Mouse (Mus musculus): ENCODE results near the gene Gm49366. TPM values are rescaled to one million over a fixed set of nuclear protein-coding genes. Genes with fewer than 3 reads are reported as not detected.

Gm49366 gene
- polyA plus RNA-seq, 1 experiment = not detected

DNA sequence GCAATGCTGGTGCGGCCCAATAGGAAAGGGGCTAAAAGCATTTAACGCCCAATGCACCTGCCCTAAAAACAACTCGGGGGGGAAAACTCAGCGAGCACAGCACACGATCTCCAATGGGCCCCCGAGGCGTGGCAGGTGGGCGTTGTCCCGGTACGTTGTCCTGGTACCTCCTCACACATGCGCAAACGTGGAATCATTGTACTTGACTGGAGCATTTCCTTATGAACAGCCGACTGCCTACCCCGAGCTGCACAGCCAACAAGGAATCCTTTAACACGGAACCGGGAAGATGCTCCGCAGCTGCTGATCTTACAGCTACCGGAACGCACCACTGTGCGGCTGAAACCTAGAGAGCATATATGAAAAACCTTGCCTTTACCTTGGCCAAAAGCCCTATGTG, 23.6 kb downstream of the Gm49366 start:
- no peaks in the 10 kb centered on the region for H3K36me3 ChIP-seq (ENCODE audit: control insufficient read depth, insufficient read depth)
- H3K79me2 ChIP-seq (ENCODE audit: control insufficient read depth, insufficient read depth) = no peaks in the 10 kb centered on the region
- H3K4me3 ChIP-seq = no peak overlapping the region
- no peak overlapping the region for H3K4me2 ChIP-seq (ENCODE audit: low read depth)
- no peak overlapping the region for H3ac ChIP-seq (ENCODE audit: control insufficient read depth, insufficient read length)
- H3K27me3 ChIP-seq (ENCODE audit: control insufficient read depth, insufficient read depth, insufficient read length) = peaks cover 11% of the 10 kb centered on the region
- TF ChIP-seq TCF3 (IDR thresholded peaks at IDR 0.05; ENCODE audit: insufficient read length, low read depth) (no peak), CEBPB (IDR thresholded peaks at IDR 0.05; ENCODE audit: insufficient read depth, poor library complexity, severe bottlenecking) (no peak), TCF12 (IDR thresholded peaks at IDR 0.05; ENCODE audit: insufficient read depth, poor library complexity, severe bottlenecking) (no peak), POLR2AphosphoS2 (IDR thresholded peaks at IDR 0.05; ENCODE audit: insufficient read length, low read depth) (no peak), MAX (IDR thresholded peaks at IDR 0.05; ENCODE audit: low read depth) (no peak), POLR2A (IDR thresholded peaks at IDR 0.05; ENCODE audit: insufficient read length, low read depth) (no peak), MYOG (IDR thresholded peaks at IDR 0.05; ENCODE audit: control insufficient read depth in 1 of 3, insufficient read depth in 1 of 3, insufficient read length in 2 of 3, low read depth in 2 of 3) (no peak), MYOD1 (IDR thresholded peaks at IDR 0.05; ENCODE audit: control insufficient read depth in 1 of 3, insufficient read length in 2 of 3, low read depth in 2 of 3) (no peak), REST (IDR thresholded peaks at IDR 0.05; ENCODE audit: insufficient read depth, insufficient read length) (no peak), USF1 (IDR thresholded peaks at IDR 0.05; ENCODE audit: low read depth) (no peak), SRF (IDR thresholded peaks at IDR 0.05; ENCODE audit: control insufficient read depth, insufficient read length, low read depth) (no peak), E2F4 (IDR thresholded peaks at IDR 0.05; ENCODE audit: insufficient read depth) (no peak)

GRCm38 (mm10) chr12:84063228-84063627, 24.5 kb downstream of the Gm49366 start:
- Histone ChIP-seq H3ac (ENCODE audit: control insufficient read depth, insufficient read length) (no peak overlapping the region), H3K4me2 (ENCODE audit: low read depth) (no peak overlapping the region), H3K27me3 (ENCODE audit: control insufficient read depth, insufficient read depth, insufficient read length) (peaks cover 16% of the 10 kb centered on the region), H3K36me3 (ENCODE audit: control insufficient read depth, insufficient read depth) (no peaks in the 10 kb centered on the region), H3K4me3 (no peak overlapping the region), H3K79me2 (ENCODE audit: control insufficient read depth, insufficient read depth) (no peaks in the 10 kb centered on the region)
- TF ChIP-seq MYOG (IDR thresholded peaks at IDR 0.05; ENCODE audit: control insufficient read depth in 1 of 3, insufficient read depth in 1 of 3, insufficient read length in 2 of 3, low read depth in 2 of 3) = no peak
- no peak for TF ChIP-seq MYOD1 (IDR thresholded peaks at IDR 0.05; ENCODE audit: control insufficient read depth in 1 of 3, insufficient read length in 2 of 3, low read depth in 2 of 3)
- TF ChIP-seq USF1 (IDR thresholded peaks at IDR 0.05; ENCODE audit: low read depth) = no peak
- no peak for TF ChIP-seq TCF12 (IDR thresholded peaks at IDR 0.05; ENCODE audit: insufficient read depth, poor library complexity, severe bottlenecking)

GRCm38 (mm10) chr12:84063833-84064232, 25.1 kb downstream of the Gm49366 start:
- TF ChIP-seq CEBPB (IDR thresholded peaks at IDR 0.05; ENCODE audit: insufficient read depth, poor library complexity, severe bottlenecking) (no peak), MYOG (IDR thresholded peaks at IDR 0.05; ENCODE audit: control insufficient read depth in 1 of 3, insufficient read depth in 1 of 3, insufficient read length in 2 of 3, low read depth in 2 of 3) (no peak), TCF12 (IDR thresholded peaks at IDR 0.05; ENCODE audit: insufficient read depth, poor library complexity, severe bottlenecking) (no peak), USF1 (IDR thresholded peaks at IDR 0.05; ENCODE audit: low read depth) (no peak), E2F4 (IDR thresholded peaks at IDR 0.05; ENCODE audit: insufficient read depth) (no peak), MAX (IDR thresholded peaks at IDR 0.05; ENCODE audit: low read depth) (no peak), MYOD1 (IDR thresholded peaks at IDR 0.05; ENCODE audit: control insufficient read depth in 1 of 3, insufficient read length in 2 of 3, low read depth in 2 of 3) (no peak), POLR2AphosphoS2 (IDR thresholded peaks at IDR 0.05; ENCODE audit: insufficient read length, low read depth) (no peak), TCF3 (IDR thresholded peaks at IDR 0.05; ENCODE audit: insufficient read length, low read depth) (no peak), POLR2A (IDR thresholded peaks at IDR 0.05; ENCODE audit: insufficient read length, low read depth) (no peak), SRF (IDR thresholded peaks at IDR 0.05; ENCODE audit: control insufficient read depth, insufficient read length, low read depth) (no peak), REST (IDR thresholded peaks at IDR 0.05; ENCODE audit: insufficient read depth, insufficient read length) (no peak)
- no peak overlapping the region for H3ac ChIP-seq (ENCODE audit: control insufficient read depth, insufficient read length)
- no peaks in the 10 kb centered on the region for H3K36me3 ChIP-seq (ENCODE audit: control insufficient read depth, insufficient read depth)
- H3K4me3 ChIP-seq = no peak overlapping the region
- no peak overlapping the region for H3K4me2 ChIP-seq (ENCODE audit: low read depth)
- H3K27me3 ChIP-seq (ENCODE audit: control insufficient read depth, insufficient read depth, insufficient read length) = peaks cover 22% of the 10 kb centered on the region
- no peaks in the 10 kb centered on the region for H3K79me2 ChIP-seq (ENCODE audit: control insufficient read depth, insufficient read depth)

GRCm38 (mm10) chr12:84064621-84065020, 25.9 kb downstream of the Gm49366 start:
- Histone ChIP-seq H3K4me3 (no peak overlapping the region), H3K27me3 (ENCODE audit: control insufficient read depth, insufficient read depth, insufficient read length) (peaks cover 29% of the 10 kb centered on the region), H3K36me3 (ENCODE audit: control insufficient read depth, insufficient read depth) (no peaks in the 10 kb centered on the region), H3ac (ENCODE audit: control insufficient read depth, insufficient read length) (no peak overlapping the region), H3K4me2 (ENCODE audit: low read depth) (no peak overlapping the region), H3K79me2 (ENCODE audit: control insufficient read depth, insufficient read depth) (no peaks in the 10 kb centered on the region)
- TF ChIP-seq POLR2A (IDR thresholded peaks at IDR 0.05; ENCODE audit: insufficient read length, low read depth) (no peak), TCF12 (IDR thresholded peaks at IDR 0.05; ENCODE audit: insufficient read depth, poor library complexity, severe bottlenecking) (no peak), CEBPB (IDR thresholded peaks at IDR 0.05; ENCODE audit: insufficient read depth, poor library complexity, severe bottlenecking) (no peak), POLR2AphosphoS2 (IDR thresholded peaks at IDR 0.05; ENCODE audit: insufficient read length, low read depth) (no peak), TCF3 (IDR thresholded peaks at IDR 0.05; ENCODE audit: insufficient read length, low read depth) (no peak), SRF (IDR thresholded peaks at IDR 0.05; ENCODE audit: control insufficient read depth, insufficient read length, low read depth) (no peak), MYOD1 (IDR thresholded peaks at IDR 0.05; ENCODE audit: control insufficient read depth in 1 of 3, insufficient read length in 2 of 3, low read depth in 2 of 3) (no peak), MYOG (IDR thresholded peaks at IDR 0.05; ENCODE audit: control insufficient read depth in 1 of 3, insufficient read depth in 1 of 3, insufficient read length in 2 of 3, low read depth in 2 of 3) (no peak), REST (IDR thresholded peaks at IDR 0.05; ENCODE audit: insufficient read depth, insufficient read length) (no peak), E2F4 (IDR thresholded peaks at IDR 0.05; ENCODE audit: insufficient read depth) (no peak), USF1 (IDR thresholded peaks at IDR 0.05; ENCODE audit: low read depth) (no peak), MAX (IDR thresholded peaks at IDR 0.05; ENCODE audit: low read depth) (no peak)

- Histone ChIP-seq H3ac (ENCODE audit: control insufficient read depth, insufficient read length) (no peak overlapping the region), H3K36me3 (ENCODE audit: control insufficient read depth, insufficient read depth) (no peaks in the 10 kb centered on the region), H3K79me2 (ENCODE audit: control insufficient read depth, insufficient read depth) (no peaks in the 10 kb centered on the region), H3K4me3 (no peak overlapping the region), H3K27me3 (ENCODE audit: control insufficient read depth, insufficient read depth, insufficient read length) (peaks cover 42% of the 10 kb centered on the region), H3K4me2 (ENCODE audit: low read depth) (no peak overlapping the region)
- TF ChIP-seq TCF12 (IDR thresholded peaks at IDR 0.05; ENCODE audit: insufficient read depth, poor library complexity, severe bottlenecking) (no peak), SRF (IDR thresholded peaks at IDR 0.05; ENCODE audit: control insufficient read depth, insufficient read length, low read depth) (no peak), E2F4 (IDR thresholded peaks at IDR 0.05; ENCODE audit: insufficient read depth) (no peak), POLR2AphosphoS2 (IDR thresholded peaks at IDR 0.05; ENCODE audit: insufficient read length, low read depth) (no peak), USF1 (IDR thresholded peaks at IDR 0.05; ENCODE audit: low read depth) (no peak), MYOG (IDR thresholded peaks at IDR 0.05; ENCODE audit: control insufficient read depth in 1 of 3, insufficient read depth in 1 of 3, insufficient read length in 2 of 3, low read depth in 2 of 3) (no peak), CEBPB (IDR thresholded peaks at IDR 0.05; ENCODE audit: insufficient read depth, poor library complexity, severe bottlenecking) (no peak), TCF3 (IDR thresholded peaks at IDR 0.05; ENCODE audit: insufficient read length, low read depth) (no peak), REST (IDR thresholded peaks at IDR 0.05; ENCODE audit: insufficient read depth, insufficient read length) (no peak)
These were observed 29.0 kb downstream of the Gm49366 start for GRCm38 (mm10) chr12:84067752-84068151.

All from myocyte (in vitro differentiated cells).